Mouse (Mus musculus): ENCODE measurements around the gene Cep83.

DNA sequence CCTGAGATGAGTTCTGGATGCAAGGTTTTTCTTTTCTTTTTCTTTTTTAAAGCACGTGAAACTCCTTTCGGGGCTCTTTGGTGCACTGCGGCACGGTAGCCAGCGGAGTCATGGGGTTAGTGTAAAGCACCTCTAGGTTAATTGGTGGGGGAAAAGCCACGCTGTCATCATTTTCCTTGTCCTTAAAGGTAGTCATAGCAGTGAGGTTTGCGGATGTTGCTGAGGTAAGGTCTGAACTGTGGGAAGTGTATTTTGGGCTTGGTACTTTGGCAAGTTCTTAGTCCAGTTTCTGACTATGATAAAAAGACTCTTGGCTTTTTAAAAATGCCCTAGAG is 689 bp downstream of the Cep83 start:
- no peak for TF ChIP-seq EP300 (IDR thresholded peaks at IDR 0.05; ENCODE audit: low read depth in 1 of 2, low read length in 2 of 2)
- TF ChIP-seq GATA1 (IDR thresholded peaks at IDR 0.05; ENCODE audit: low read depth, low read length), result no peak
- no peak for TF ChIP-seq TAL1 (IDR thresholded peaks at IDR 0.05; ENCODE audit: low read length)
- TF ChIP-seq BHLHE40 (IDR thresholded peaks at IDR 0.05; ENCODE audit: borderline replicate concordance, low read depth, low read length), result no peak
- no peak for TF ChIP-seq CTCF (IDR thresholded peaks at IDR 0.05 in 2 of 3, conservative IDR thresholded peaks at IDR 0.05 in 1 of 3; ENCODE audit: control insufficient read depth in 1 of 3, insufficient read depth in 1 of 3, low read depth in 2 of 3, low read length in 3 of 3, poor library complexity in 1 of 3, severe bottlenecking in 1 of 3)
- no peak for TF ChIP-seq POLR2A (IDR thresholded peaks at IDR 0.05; ENCODE audit: control insufficient read depth in 1 of 2, insufficient read depth in 1 of 2, low read depth in 1 of 2, low read length in 2 of 2, poor library complexity in 1 of 2)

Measured in MEL (cell line).